Mouse (Mus musculus): Measurements from ENCODE around the gene D130043K22Rik.

- TF ChIP-seq TAL1 (IDR thresholded peaks at IDR 0.05; ENCODE audit: low read length): no peak
- no peak for TF ChIP-seq GATA1 (IDR thresholded peaks at IDR 0.05; ENCODE audit: low read length)
Observed at GRCm38 (mm10) chr13:24937839-24938166, 92.9 kb downstream of the D130043K22Rik start.

Measured in erythroblast, embryonic 14.5 days (primary cell).